Mouse (Mus musculus): ENCODE measurements around the gene Nlrp9b. TPM values are rescaled to one million over a fixed set of nuclear protein-coding genes. Genes with fewer than 3 reads are reported as not detected.
"Not testable (repeated sequence)": the region's sequence is repeated elsewhere in the genome, so short reads cannot be mapped to it uniquely, and the experiment has no call there.

The Nlrp9b gene
- polyA plus RNA-seq (2015; fragmentation: Nextera tagmentation; extraction: Ambion mirVana): not detected in 2 replicates

DNA sequence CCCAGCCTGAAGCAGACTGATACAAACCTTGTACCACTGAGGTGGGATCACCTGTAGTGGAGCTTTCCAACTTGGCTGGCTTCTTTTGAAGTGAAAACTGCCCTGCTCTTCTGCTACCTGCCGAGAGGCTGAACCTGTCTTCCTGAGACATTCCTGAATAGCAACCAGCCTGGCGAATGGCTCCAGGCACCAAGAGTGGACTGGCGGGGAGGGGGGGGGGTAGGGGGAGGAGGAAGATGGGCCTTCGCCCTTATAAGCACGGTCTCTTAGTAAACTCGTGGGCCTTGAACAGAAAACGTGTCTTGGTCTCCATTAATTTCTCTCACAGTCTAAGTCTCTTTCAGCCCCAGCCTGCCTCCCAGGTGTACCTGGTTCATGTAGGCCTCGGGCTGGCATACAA is at the start of gene Nlrp9b:
Gene Nlrp9b (plus strand): TSS at position 301 of the 400 bp plus-strand sequence.
- not testable (repeated sequence) for H3K27me3 ChIP-seq; H3K4me1 ChIP-seq; H3K4me2 ChIP-seq; ATAC-seq; H3K36me3 ChIP-seq (ENCODE audit: poor library complexity, severe bottlenecking); H3K4me3 ChIP-seq; H3K27ac ChIP-seq; H3K9ac ChIP-seq
- 80% methylated on average over 8 of the region's 8 CpGs for WGBS
- peaks cover 29% of the 10 kb centered on the region for H3K9me3 ChIP-seq (replicated peaks)

DNA sequence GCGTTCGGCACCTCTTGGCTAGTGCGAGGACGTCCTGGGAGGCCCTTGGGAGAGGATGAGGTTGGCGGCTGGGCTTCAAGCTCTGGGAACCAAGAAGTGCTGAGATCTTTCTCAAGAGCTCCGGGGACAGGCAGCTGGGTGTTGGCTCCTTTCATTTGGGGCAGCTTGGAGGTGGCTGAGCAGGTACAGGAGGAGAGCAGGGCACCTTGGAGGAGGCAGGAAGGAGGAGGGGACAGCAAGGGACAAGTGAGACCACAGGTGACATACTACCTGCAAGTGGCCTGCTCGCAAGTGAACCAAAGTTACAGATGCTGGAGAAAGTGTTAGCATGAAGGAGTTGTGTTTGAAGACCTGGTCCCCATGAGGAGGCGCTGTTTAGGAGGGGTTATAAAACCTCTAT is 46.6 kb upstream of the Nlrp9b start:
- 95% methylated on average over 8 of the region's 8 CpGs for WGBS
- H3K9me3 ChIP-seq (replicated peaks): no peaks in the 10 kb centered on the region
- no peaks in the 10 kb centered on the region for H3K27me3 ChIP-seq
- no peak overlapping the region for H3K27ac ChIP-seq
- no peak overlapping the region for H3K4me3 ChIP-seq
- no peaks in the 10 kb centered on the region for H3K36me3 ChIP-seq (ENCODE audit: poor library complexity, severe bottlenecking)
- no peak overlapping the region for H3K9ac ChIP-seq
- ATAC-seq: no peak
- H3K4me1 ChIP-seq: no peaks in the 10 kb centered on the region
- H3K4me2 ChIP-seq: no peak overlapping the region

DNA sequence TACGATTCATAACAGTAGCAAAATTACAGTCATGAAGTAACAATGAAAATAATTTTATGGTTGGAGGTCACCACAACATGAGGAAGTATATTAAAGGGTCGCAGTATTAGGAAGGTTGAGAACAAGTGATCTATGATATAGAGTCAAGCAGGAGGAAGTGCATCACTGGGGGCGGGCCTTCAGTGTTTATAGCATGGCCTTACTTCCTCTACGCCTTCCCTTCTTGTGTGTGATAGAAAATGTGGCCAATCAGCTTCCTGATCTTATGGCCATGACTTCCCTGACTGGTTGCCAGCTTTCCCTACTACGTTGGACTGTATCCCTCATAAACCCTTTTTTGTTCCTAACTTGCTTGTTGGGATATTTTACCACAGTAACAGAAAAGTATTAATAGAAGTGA is 46.1 kb upstream of the Nlrp9b start:
- Histone ChIP-seq H3K9ac (no peak overlapping the region), H3K27me3 (no peaks in the 10 kb centered on the region), H3K4me3 (no peak overlapping the region), H3K9me3 (replicated peaks) (no peaks in the 10 kb centered on the region), H3K4me2 (no peak overlapping the region), H3K27ac (no peak overlapping the region), H3K4me1 (no peaks in the 10 kb centered on the region), H3K36me3 (ENCODE audit: poor library complexity, severe bottlenecking) (no peaks in the 10 kb centered on the region)
- no peak for ATAC-seq
- WGBS: 92% methylated on average over 5 of the region's 5 CpGs

GRCm38 (mm10) chr7:19945821-19946515 is 45.3 kb upstream of the Nlrp9b start:
- Histone ChIP-seq H3K4me1 (no peaks in the 10 kb centered on the region), H3K4me3 (no peak overlapping the region), H3K36me3 (ENCODE audit: poor library complexity, severe bottlenecking) (no peaks in the 10 kb centered on the region), H3K9me3 (replicated peaks) (no peaks in the 10 kb centered on the region), H3K9ac (no peak overlapping the region), H3K27me3 (no peaks in the 10 kb centered on the region), H3K27ac (no peak overlapping the region), H3K4me2 (no peak overlapping the region)
- WGBS: 91% methylated on average over 13 of the region's 13 CpGs
- ATAC-seq: no peak

- Histone ChIP-seq H3K9me3 (replicated peaks) (no peaks in the 10 kb centered on the region), H3K27me3 (no peaks in the 10 kb centered on the region), H3K36me3 (ENCODE audit: poor library complexity, severe bottlenecking) (no peaks in the 10 kb centered on the region), H3K9ac (no peak overlapping the region), H3K4me2 (no peak overlapping the region), H3K4me3 (no peak overlapping the region), H3K4me1 (no peaks in the 10 kb centered on the region), H3K27ac (no peak overlapping the region)
- no peak for ATAC-seq
- WGBS: 83% methylated on average over 12 of the region's 12 CpGs
Measured at GRCm38 (mm10) chr7:19948956-19949355, 42.3 kb upstream of the Nlrp9b start.

GRCm38 (mm10) chr7:19949996-19950395 is 41.3 kb upstream of the Nlrp9b start:
- H3K4me3 ChIP-seq: no peak overlapping the region
- H3K9ac ChIP-seq: no peak overlapping the region
- ATAC-seq: no peak
- H3K27me3 ChIP-seq: no peaks in the 10 kb centered on the region
- H3K27ac ChIP-seq: no peak overlapping the region
- H3K9me3 ChIP-seq (replicated peaks): no peaks in the 10 kb centered on the region
- H3K36me3 ChIP-seq (ENCODE audit: poor library complexity, severe bottlenecking): no peaks in the 10 kb centered on the region
- H3K4me1 ChIP-seq: no peaks in the 10 kb centered on the region
- H3K4me2 ChIP-seq: no peak overlapping the region
- WGBS: 64% methylated on average over 10 of the region's 10 CpGs

GRCm38 (mm10) chr7:19950589-19950988 is 40.7 kb upstream of the Nlrp9b start, which contains the start of gene Igsf23:
Gene Igsf23, minus strand, starts transcription at chr7:19950756.
- H3K4me1 ChIP-seq: no peaks in the 10 kb centered on the region
- WGBS: 71% methylated on average over 9 of the region's 9 CpGs
- H3K36me3 ChIP-seq (ENCODE audit: poor library complexity, severe bottlenecking): no peaks in the 10 kb centered on the region
- H3K9ac ChIP-seq: no peak within 1 kb of the TSS
- no peaks in the 10 kb centered on the region for H3K27me3 ChIP-seq
- H3K27ac ChIP-seq: no peak within 1 kb of the TSS
- no peak within 1 kb of the TSS for H3K4me2 ChIP-seq
- no peak within 1 kb of the TSS for H3K4me3 ChIP-seq
- H3K9me3 ChIP-seq (replicated peaks): no peaks in the 10 kb centered on the region
- ATAC-seq: no peak

DNA sequence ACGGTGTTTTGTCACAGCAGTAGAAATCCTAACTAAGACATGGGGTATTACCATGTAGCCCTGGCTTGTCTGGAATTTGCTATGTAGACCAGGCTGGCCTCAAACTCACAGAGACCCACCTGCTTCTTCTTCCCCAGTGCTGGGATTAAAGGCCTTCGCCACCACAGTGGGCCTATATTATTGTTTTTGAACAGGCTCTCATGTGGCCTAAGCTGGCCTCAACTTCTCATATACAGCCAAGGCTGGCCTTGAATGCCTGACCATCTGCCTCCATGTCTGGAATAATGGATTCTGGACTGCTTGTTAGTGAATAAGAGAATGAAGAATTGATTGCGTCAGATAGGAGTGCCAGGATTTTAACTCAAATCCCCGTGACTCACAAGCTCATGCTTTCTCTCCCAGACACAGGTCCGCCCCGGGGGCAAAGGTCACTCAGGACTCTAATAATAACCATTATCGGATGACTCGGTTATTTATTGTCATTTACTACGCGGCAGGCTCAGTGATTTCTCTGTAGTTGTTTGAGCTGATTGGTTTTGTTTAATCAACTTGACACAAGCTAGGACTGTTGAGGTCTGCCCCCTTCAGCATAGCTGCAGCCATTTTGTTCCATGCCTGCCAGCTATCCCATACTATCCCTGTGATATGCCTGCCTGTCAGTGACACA is 38.8 kb upstream of the Nlrp9b start:
- Histone ChIP-seq H3K4me2 (no peak overlapping the region), H3K4me3 (no peak overlapping the region), H3K27ac (no peak overlapping the region), H3K9me3 (replicated peaks) (no peaks in the 10 kb centered on the region), H3K27me3 (no peaks in the 10 kb centered on the region), H3K36me3 (ENCODE audit: poor library complexity, severe bottlenecking) (no peaks in the 10 kb centered on the region), H3K4me1 (no peaks in the 10 kb centered on the region), H3K9ac (no peak overlapping the region)
- no peak for ATAC-seq
- WGBS: 56% methylated on average over 10 of the region's 10 CpGs

- Histone ChIP-seq H3K4me2 (no peak overlapping the region), H3K27me3 (no peaks in the 10 kb centered on the region), H3K4me1 (no peaks in the 10 kb centered on the region), H3K9me3 (replicated peaks) (no peaks in the 10 kb centered on the region), H3K36me3 (ENCODE audit: poor library complexity, severe bottlenecking) (no peaks in the 10 kb centered on the region), H3K27ac (no peak overlapping the region), H3K9ac (no peak overlapping the region), H3K4me3 (no peak overlapping the region)
- 44% methylated on average over 9 of the region's 9 CpGs for WGBS
- no peak for ATAC-seq
Measured at GRCm38 (mm10) chr7:19953054-19953453, 38.2 kb upstream of the Nlrp9b start.

- Histone ChIP-seq H3K4me2 (no peak overlapping the region), H3K4me1 (no peaks in the 10 kb centered on the region), H3K4me3 (no peak overlapping the region), H3K9ac (no peak overlapping the region), H3K27me3 (no peaks in the 10 kb centered on the region), H3K27ac (no peak overlapping the region), H3K9me3 (replicated peaks) (no peaks in the 10 kb centered on the region), H3K36me3 (ENCODE audit: poor library complexity, severe bottlenecking) (no peaks in the 10 kb centered on the region)
- no peak for ATAC-seq
- WGBS: 82% methylated on average over 4 of the region's 4 CpGs
Measured at GRCm38 (mm10) chr7:19955861-19956260, 35.4 kb upstream of the Nlrp9b start.

DNA sequence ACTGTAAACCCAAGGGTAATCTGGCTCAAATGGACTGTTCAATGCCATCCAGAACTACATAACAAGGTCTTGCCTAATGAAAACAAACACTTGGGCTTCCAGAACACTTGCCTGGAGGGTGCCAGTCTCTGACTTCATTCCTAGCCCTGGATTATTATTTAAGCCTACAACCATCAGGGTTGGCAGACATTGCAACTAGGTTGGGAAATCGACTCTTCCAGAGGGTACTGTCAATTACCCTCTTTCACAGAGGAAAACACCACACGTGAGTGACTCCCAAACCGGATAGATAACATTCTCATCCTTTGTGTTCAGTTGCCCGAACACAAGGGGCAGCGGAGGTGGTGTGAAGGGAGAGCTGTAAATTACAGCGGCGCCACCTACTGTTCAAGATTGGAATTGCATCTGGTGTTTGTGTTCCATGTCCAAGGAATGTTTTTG is 34.9 kb upstream of the Nlrp9b start:
- Histone ChIP-seq H3K4me1 (no peaks in the 10 kb centered on the region), H3K27ac (no peak overlapping the region), H3K27me3 (no peaks in the 10 kb centered on the region), H3K4me3 (no peak overlapping the region), H3K36me3 (ENCODE audit: poor library complexity, severe bottlenecking) (no peaks in the 10 kb centered on the region), H3K9ac (no peak overlapping the region), H3K9me3 (replicated peaks) (no peaks in the 10 kb centered on the region), H3K4me2 (peak overlapping the region; percentile 18; the same call in 1 of the 2 replicates)
- peak; percentile 58; the same call in 1 of the 2 replicates for ATAC-seq
- 3% methylated on average over 7 of the region's 7 CpGs for WGBS

- WGBS: 71% methylated on average over 1 of the region's 1 CpGs
- Histone ChIP-seq H3K4me2 (no peak overlapping the region), H3K4me3 (no peak overlapping the region), H3K4me1 (no peaks in the 10 kb centered on the region), H3K9ac (no peak overlapping the region), H3K27ac (no peak overlapping the region), H3K9me3 (replicated peaks) (0 out of 2 replicates have a peak, but pooled peaks cover 4% of the 10 kb centered on the region), H3K36me3 (ENCODE audit: poor library complexity, severe bottlenecking) (no peaks in the 10 kb centered on the region), H3K27me3 (no peaks in the 10 kb centered on the region)
- no peak for ATAC-seq
Measured at GRCm38 (mm10) chr7:19962423-19962822, 28.8 kb upstream of the Nlrp9b start.
